Mouse (Mus musculus) CD4-positive helper T cell, adult 2 months (primary cell): ENCODE data around the gene Serpina1f.
A peak's percentile ranks its signal among the peaks of the same experiment; 100 is the strongest.
"Not testable (repeated sequence)": the region's sequence is repeated elsewhere in the genome, so short reads cannot be mapped to it uniquely, and the experiment has no call there.

ENCODE experiments used
- DNase-seq: peaks from one replicate; pipeline ENCODE4 v3.0.0-alpha.2; 2012; ENCODE audit warnings: low read depth, missing footprints, low spot score

The Serpina1f gene

GRCm38 (mm10) chr12:103662053-103662452, 33.3 kb downstream of the Serpina1f start:
- not testable (repeated sequence) for DNase-seq

- no peak for DNase-seq
These were observed 35.3 kb downstream of the Serpina1f start for GRCm38 (mm10) chr12:103660076-103660475.

GRCm38 (mm10) chr12:103659171-103659570, 36.2 kb downstream of the Serpina1f start:
- no peak for DNase-seq

- DNase-seq: no peak
These were observed 37.3 kb downstream of the Serpina1f start for GRCm38 (mm10) chr12:103657991-103658390.

GRCm38 (mm10) chr12:103656848-103657626, 38.3 kb downstream of the Serpina1f start, which contains the start of gene Serpina6:
Gene Serpina6, minus strand, starts transcription at chr12:103657212.
- DNase-seq: no peak

- DNase-seq: no peak
These were observed 39.9 kb downstream of the Serpina1f start for GRCm38 (mm10) chr12:103655123-103656044.

GRCm38 (mm10) chr12:103653836-103654235, 41.5 kb downstream of the Serpina1f start:
- no peak for DNase-seq

- DNase-seq: no peak
These were observed 49.0 kb downstream of the Serpina1f start for GRCm38 (mm10) chr12:103646314-103646713.

- no peak for DNase-seq
These were observed 50.7 kb downstream of the Serpina1f start for GRCm38 (mm10) chr12:103644601-103645000.

- DNase-seq: no peak
These were observed 51.5 kb downstream of the Serpina1f start for GRCm38 (mm10) chr12:103643818-103644217.

GRCm38 (mm10) chr12:103643336-103643735, 52.0 kb downstream of the Serpina1f start:
- peak; percentile 29 for DNase-seq
